Mouse (Mus musculus) megakaryocyte, embryonic 14.5 days (primary cell): ENCODE measurements around the gene Uevld.

Source experiments
- FLI1 ChIP-seq: IDR thresholded peaks from 2 replicates; pipeline ENCODE4 v1.6.1; 2012; ENCODE audit warnings: low read length, inconsistent platforms, mixed read lengths
- GATA1 ChIP-seq: IDR thresholded peaks from 3 replicates; pipeline ENCODE4 v1.6.1; 2012; ENCODE audit warnings: mixed read lengths, low read length, inconsistent platforms, borderline replicate concordance

DNA sequence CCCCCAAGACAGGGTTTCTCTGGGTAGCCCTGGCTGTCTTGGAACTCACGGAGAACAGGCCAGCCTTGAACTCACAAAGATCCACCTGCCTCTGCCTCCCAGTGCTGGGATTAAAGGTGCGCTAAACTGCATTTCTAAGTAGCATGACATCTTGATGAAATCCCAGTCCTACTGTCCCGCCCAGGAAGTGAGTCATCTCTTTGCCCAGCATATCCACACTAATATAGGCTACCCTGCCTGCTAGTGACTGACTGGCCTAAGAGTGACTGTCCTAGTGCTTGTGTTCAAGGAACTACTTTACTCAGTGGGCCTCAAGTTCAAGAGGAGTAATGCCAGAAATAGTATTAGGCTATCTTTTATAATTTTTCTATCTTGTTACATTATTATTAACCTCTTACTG lies 42.0 kb downstream of the Uevld start:
- TF ChIP-seq GATA1 (no peak), FLI1 (no peak)
